Mouse (Mus musculus) left cerebral cortex, adult 11 months (tissue): ENCODE measurements around the gene Kdelr3.

Experiments used
- DNase-seq: peaks from one replicate; pipeline ENCODE4 v3.0.0; 2022; ENCODE audit warnings: low spot score

The Kdelr3 gene

DNA sequence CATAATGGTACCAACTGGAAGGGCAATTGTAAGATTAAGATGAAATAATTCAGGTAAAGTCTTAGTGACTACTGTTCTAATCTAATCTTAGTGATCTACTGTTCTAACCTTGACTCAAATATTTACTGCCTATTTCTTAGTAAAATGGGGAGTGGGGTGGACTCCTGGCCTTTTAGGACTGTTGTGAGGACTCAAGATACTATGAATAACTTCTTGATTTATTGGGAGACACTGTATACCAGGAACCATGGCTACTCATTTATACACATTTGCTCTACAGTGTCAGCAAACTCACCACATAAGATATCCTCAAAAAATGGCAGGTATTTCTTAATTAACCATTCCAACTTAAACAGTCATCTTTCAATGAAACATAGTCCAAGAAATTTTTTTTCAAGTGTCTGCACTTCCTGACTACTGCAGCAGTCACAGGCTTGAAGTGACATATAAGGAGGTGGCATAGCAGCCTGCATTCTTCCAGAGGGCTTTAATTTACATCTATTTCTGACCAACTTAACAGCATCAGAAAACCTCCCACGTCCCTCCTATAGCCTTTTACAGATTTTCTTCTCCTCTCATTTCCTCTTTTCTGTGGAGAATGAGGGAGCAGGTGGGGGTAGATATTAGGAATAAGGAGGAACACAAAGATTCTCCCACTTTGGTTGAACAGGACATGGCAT, 59.5 kb downstream of the Kdelr3 start:
- DNase-seq: no peak

DNA sequence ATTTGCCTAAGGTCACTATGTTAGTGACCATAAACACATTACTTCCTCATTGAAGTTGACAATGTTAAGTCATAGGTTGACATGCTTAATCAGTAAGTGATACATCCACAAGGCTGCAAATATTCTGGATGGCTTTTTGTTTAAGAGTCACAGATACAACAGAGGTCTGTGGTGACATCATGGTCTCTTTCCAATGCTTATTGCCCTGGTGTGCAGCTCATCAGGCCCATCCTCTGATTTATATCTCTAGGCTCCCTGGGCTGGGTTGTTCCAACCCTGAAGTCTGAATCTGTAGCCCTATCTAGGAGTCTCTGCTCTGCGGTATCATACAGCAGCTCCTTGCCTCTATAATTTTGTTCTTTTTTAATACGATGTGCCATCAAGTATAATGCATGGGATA, 60.7 kb downstream of the Kdelr3 start:
- no peak for DNase-seq
